Mouse (Mus musculus) kidney, postnatal 36 days (tissue): ENCODE measurements at regions not wholly inside any gene's neighbourhood (a gene's known extent, or its start where the extent isn't known, plus 50 kb on each side); places are given as distances from the start of the nearest gene placed in this dataset.
"Not testable (repeated sequence)": the region's sequence is repeated elsewhere in the genome, so short reads cannot be mapped to it uniquely, and the experiment has no call there.

Experiments used
- DNase-seq, 2 experiments: peaks; one replicate each; pipeline ENCODE4 v3.0.0; 2021 to 2022; ENCODE audit warnings: mixed read lengths in 2 of 2

GRCm38 (mm10) chr5:50343681-50344080, 284.9 kb upstream of the Adgra3 start:
- no peak for DNase-seq

GRCm38 (mm10) chr5:50309491-50309890, 250.7 kb upstream of the Adgra3 start:
- peak in 1 of 2 experiments; percentile 6 for DNase-seq

- no peak for DNase-seq
These were observed 245.2 kb upstream of the Adgra3 start for GRCm38 (mm10) chr5:50303859-50304480.

GRCm38 (mm10) chr5:50293794-50294193, 235.0 kb upstream of the Adgra3 start:
- no peak for DNase-seq

GRCm38 (mm10) chr5:50290879-50291410, 232.1 kb upstream of the Adgra3 start:
- DNase-seq, result peak; percentile 39 to 40

- DNase-seq, result no peak
These were observed 201.6 kb upstream of the Adgra3 start for GRCm38 (mm10) chr5:50260417-50260816.

GRCm38 (mm10) chr5:50258017-50258416, 199.2 kb upstream of the Adgra3 start:
- no peak for DNase-seq

GRCm38 (mm10) chr5:50234111-50234510, 175.3 kb upstream of the Adgra3 start:
- DNase-seq, result peak; percentile 24 to 48

- peak; percentile 61 to 63 for DNase-seq
These were observed 158.2 kb upstream of the Adgra3 start for GRCm38 (mm10) chr5:50216956-50217355.

GRCm38 (mm10) chr5:50215960-50216359, 157.2 kb upstream of the Adgra3 start:
- peak; percentile 10 to 26 for DNase-seq

GRCm38 (mm10) chr5:50202307-50203010, 143.7 kb upstream of the Adgra3 start:
- no peak for DNase-seq

- DNase-seq, result no peak
These were observed 137.6 kb upstream of the Adgra3 start for GRCm38 (mm10) chr5:50196423-50196822.

GRCm38 (mm10) chr5:50195993-50196392, 137.2 kb upstream of the Adgra3 start:
- DNase-seq, result no peak

GRCm38 (mm10) chr5:50189394-50189793, 130.6 kb upstream of the Adgra3 start:
- peak in 1 of 2 experiments; percentile 22 for DNase-seq

GRCm38 (mm10) chr5:50182721-50183120, 123.9 kb upstream of the Adgra3 start:
- no peak for DNase-seq

- no peak for DNase-seq
These were observed 97.8 kb upstream of the Adgra3 start for GRCm38 (mm10) chr5:50156557-50156956.

GRCm38 (mm10) chr5:50155170-50155860, 96.5 kb upstream of the Adgra3 start:
- not testable (repeated sequence) for DNase-seq

- DNase-seq, result peak; percentile 45 to 75
These were observed 88.1 kb upstream of the Adgra3 start for GRCm38 (mm10) chr5:50146926-50147325.

- no peak for DNase-seq
These were observed 86.8 kb upstream of the Adgra3 start for GRCm38 (mm10) chr5:50145458-50146083.

- no peak for DNase-seq
These were observed 71.4 kb upstream of the Adgra3 start for GRCm38 (mm10) chr5:50130202-50130601.

- no peak for DNase-seq
These were observed 70.2 kb upstream of the Adgra3 start for GRCm38 (mm10) chr5:50128972-50129371.

- DNase-seq, result no peak
These were observed 67.8 kb upstream of the Adgra3 start for GRCm38 (mm10) chr5:50126594-50126993.

- no peak for DNase-seq
These were observed 67.4 kb upstream of the Adgra3 start for GRCm38 (mm10) chr5:50126177-50126576.
